Mouse (Mus musculus) brain, embryonic 18.5 days (tissue): Measurements from ENCODE around the gene Fzr1.

Source experiments
- DNase-seq: peaks from one replicate; pipeline ENCODE4 v3.0.0-alpha.2; 2012; ENCODE audit warnings: low read depth, low spot score

Fzr1 gene

DNA sequence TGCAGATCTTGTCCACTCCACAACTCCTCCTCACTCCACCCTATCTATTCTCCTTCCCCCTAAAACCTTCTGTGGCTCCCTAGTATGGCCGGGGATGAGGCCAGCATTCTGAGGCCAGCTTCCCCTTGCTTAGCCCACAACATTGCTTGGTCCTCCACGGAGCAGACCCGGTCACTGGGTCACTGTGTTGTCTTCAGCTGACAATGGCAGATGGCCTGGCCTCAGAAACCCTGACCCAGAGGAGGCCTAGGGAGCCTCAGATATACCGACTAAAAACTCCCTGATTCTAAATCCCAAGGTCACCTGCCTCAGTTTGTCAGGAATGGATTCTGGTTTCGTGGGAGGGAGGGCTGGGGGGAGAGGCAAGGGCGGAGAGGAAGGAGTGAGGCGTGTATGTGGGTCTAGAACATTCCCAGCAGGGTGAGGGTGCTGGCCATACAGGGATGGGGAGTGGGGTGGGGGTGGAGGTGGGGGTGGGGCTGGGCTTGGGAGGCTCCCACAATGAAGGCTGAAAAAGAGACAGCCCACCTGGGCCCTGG lies 24.0 kb upstream of the Fzr1 start:
- DNase-seq: no peak

DNA sequence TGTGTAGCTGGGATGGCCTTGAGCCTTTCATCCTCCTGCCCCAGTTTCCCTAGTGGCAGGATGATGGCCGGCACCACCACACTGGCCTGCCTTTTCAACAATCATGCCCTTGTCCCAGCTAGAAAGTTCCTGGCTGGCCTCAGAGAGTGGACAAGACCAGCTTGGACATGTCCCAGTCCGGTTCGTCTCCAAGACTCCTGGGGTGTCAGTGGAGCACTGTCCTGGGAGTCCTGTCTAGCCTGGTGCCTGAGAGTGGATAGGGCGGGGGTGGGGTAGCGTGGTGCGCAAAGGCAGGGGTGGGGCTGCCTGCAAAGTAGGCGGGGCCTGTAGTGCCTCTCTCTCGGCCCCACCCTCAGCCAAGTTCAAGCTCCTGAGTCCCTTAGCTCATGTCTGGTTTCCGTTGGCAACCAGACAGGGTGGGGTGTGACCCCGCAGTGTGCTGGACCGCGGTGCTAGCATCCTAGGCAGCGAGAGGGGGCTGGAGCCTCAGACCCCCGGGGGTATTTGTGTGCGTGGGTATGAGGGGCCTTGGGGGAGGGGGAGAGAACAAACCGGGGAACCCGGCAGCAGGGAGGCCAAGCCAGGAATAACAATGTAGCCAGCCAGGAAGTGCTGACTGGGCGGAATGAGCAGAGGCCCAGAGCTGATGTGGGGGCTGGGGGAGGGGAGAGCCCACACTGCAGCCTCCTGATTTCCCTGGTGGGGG lies 23.4 kb upstream of the Fzr1 start:
- no peak for DNase-seq

DNA sequence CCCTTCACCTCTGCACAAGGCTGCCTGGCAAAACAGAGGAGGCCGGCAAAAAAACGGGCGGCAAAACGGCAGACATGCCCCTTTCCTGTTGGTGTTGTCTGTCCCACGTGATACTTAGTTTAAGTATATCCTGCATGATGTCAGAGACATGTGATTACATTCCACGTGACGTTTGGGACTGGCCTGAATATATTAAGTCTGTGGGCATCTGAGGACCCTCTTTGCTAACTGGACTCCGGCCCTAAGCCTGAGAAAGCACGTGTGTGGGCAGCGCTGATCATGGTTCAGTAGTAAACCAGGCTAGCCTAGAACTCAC lies 22.8 kb upstream of the Fzr1 start:
- DNase-seq: no peak

DNA sequence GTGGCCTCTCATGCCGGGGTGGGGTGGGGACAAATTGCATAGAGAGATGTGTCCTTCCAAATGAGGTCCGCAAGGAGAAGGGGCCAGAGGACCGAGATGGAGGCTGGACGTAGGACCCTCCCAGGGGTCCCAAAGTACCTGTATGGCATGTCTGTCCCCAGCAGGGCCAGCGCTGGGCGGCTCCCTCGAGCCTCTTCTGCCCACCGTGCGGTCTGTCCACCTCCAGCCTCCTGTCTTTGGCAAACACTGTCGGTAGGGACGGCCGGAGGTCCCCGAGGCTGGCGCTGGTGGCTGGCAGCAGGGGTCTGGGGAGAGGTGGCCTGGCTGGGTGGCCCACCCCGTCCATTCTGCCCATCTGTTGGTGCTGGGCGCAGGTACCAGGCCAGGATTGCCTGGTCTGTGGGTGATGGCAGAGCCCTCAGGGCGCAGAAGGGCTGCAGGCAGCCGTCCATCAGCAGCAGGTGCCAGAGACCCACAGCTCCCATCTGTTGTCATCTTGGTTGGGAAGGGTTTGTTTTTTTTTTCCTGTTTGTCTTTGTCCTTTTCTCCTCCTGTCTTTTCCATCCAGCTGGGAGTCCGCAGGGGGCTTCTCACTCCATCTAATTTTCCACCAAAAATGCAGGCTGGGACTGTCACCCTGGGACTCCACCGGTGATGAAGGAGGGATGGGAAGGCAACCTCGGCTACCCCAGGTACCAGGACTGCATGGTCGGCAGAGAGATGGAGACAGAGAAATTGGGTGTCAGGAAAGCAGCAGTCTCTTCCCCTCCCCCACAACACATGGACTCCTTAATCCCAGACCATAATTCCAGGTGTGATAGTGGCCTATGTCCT lies 22.3 kb upstream of the Fzr1 start:
- DNase-seq: no peak

DNA sequence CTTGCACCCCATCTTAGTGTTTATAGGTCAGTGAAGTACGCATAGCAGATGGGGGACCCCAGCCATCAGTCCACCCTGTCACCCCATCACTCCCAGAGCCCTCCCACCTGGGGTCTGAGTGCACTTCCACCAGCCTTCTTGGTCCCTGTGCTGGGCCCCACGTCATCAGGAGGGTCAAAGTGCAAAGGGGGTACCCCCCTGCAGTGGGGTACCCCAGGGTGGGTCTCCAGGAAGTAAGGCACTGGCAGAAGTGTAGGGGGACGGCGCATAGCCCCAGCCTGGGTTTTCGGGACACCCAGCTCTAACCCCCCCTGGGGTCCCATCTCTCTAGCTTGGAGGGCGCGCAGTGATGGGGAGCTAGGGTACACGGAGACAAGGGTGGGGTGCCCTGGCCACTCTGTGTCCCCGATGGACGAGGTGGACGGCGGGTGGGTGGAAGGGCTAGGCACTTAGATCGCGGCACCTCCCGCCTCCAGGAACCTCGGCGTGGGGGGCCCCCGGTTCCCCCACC lies 21.5 kb upstream of the Fzr1 start:
- no peak for DNase-seq

DNA sequence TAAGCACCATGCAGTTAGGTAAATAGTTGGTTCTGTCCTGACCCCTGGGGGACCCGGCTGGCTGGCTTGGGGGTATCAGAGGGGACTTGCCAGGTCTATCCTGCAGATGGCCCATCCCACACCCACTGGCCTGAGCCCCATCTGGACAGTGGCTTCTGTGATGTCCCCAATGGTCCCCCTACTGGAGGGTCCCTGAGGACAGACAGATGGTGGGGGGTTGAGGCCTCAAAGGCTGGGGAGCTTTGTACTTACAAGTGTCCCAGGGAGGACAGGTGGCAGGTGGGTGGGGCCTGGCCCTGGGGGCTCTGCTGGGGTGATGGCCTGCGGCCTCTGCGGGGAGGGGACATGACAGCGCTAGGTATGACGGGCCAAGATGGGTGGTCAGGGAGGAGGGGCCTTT lies 21.0 kb upstream of the Fzr1 start:
- no peak for DNase-seq

DNA sequence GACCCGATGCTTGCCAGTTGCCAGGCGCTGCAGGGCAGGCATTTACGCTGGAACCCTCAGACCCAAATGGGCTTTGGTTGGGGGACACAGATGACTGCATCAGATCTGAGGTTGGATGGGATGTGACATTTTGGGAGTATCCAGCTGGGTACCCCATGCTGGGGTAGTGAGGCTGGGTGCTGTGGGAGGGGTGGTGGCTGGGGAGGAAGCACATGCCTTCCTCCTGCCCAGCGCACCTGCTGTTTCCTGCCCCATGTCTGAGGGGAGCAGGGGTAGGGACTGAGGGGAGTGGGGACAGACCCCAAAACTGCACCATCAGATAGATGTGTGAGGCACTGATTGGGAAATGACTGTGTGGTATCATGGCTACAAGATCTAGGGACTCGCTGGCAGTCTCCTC lies 18.4 kb upstream of the Fzr1 start:
- no peak for DNase-seq

DNA sequence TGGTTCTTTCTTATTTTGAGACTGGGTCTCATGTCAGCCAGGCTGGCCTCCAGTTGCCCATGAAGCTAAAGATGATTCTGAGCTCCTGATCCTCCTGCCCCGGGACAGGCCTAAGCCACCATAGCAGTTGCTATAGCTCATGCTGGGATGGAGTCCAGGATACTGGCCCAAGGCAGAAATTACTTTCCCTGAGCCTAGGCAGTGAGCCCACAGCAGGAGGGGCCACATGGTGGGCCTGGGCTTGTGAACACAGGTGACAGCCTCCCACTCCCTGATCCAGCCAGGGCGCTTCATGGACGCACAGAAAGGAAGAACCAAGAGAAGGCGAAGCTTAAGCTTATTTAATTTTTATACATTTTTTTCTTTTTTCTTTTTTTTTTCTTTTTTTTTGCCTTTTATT lies 17.5 kb upstream of the Fzr1 start:
- no peak for DNase-seq

DNA sequence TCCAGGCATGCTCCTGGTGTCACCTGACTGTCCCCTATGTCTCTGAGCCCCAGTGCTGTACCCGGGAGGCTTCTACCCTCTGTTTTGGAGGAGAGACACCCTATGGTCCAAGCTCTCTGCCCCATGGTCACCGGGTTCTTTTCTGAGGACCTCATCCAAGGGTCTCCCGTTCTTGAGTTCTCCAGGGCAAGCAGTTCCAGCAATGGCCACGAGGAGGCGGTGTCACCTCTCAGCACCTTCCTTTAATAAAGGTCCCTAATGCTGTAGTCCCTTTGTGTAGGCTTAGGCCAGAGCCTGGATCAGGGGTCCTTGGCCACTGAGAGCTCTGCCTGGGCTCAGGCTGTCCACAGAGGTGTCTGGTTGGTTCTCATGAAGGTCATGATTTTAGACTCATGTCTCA lies 16.8 kb upstream of the Fzr1 start:
- DNase-seq: no peak

DNA sequence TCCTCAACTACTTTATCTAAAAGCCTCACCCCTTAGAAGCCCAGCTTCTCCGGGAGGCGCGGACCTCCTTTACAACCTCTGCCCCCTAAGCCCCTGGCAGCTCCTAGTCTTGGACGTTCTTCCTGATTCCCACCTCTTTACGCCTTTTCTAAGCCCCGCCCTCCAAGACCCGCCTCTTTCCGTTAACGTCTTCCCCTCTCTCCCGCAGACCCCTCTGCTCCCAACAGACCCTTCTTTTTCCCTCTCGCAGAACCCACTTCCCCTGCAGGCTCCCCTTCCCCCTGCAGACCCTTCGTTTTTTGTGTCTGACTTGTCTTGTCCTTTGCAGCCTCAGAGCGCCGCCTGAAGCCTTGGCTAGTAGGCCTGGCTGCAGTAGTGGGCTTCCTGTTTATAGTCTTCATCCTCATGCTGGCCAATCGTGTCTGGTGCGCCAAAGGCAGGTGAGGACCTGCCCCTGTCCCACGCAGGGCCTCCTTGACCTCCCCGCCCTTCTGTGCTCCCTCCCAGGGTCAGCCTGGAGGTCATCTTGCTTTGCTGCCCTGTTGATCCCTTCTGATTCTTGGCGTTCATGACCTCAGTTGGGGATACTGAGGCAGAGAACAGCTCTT lies 15.2 kb upstream of the Fzr1 start:
- DNase-seq: no peak

DNA sequence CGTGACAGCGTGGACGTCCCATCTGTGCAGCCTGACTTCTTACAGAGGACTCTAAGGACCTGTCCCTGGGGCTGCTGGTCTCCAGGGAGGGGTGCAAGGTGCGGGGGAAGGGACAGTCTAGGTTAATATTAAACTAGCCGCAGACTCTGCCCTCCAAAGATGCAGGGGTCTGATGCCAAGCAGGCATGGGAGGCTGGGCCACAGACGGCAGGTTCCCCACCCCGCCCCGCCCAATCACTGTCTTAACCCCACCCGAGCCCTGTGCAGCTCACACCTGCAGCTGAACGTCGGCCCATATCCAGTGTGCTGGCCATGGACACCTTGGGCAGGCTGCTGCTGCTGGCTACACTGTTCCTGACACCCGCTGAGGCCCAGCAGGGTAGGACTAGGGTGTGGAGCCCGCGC lies 14.5 kb upstream of the Fzr1 start, which contains the start of gene Smim24:
Smim24 (plus strand) TSS at position 271 of the 405 bp plus-strand sequence.
- DNase-seq: no peak

DNA sequence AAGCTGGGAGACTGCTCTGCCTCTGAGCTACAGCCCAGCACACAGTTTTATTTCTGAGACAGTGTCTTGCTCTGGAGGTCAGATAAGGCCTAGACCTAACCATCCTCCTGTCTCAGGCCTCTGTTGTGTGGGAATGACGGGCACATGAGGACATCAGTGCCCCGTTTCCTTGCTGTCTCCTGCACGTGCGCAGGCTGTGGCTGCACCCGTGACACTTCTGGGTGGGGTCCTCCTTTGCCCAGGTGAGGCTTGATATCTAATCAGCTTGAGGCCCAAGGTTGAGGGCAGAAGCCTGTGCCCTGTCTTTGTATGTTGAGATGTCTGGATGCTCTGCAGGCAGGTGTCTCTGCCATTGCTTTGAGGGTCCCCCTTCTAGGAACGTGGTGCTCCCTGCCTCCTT lies 14.0 kb upstream of the Fzr1 start:
- no peak for DNase-seq

DNA sequence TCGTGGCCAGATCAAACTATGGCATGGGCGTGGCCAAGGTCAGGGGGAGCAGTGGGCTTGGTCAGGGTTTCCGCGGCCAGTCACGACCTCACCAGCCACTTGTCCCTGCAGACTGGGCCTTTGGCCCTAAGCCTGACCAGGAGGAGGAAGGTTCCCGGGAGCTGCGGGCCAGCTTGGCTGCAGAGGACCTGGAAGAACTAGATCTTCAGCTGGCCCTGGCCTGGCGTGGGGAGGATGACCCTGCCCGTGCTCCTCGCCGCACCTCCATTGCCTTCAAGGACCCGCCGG lies 12.3 kb upstream of the Fzr1 start:
- no peak for DNase-seq

DNA sequence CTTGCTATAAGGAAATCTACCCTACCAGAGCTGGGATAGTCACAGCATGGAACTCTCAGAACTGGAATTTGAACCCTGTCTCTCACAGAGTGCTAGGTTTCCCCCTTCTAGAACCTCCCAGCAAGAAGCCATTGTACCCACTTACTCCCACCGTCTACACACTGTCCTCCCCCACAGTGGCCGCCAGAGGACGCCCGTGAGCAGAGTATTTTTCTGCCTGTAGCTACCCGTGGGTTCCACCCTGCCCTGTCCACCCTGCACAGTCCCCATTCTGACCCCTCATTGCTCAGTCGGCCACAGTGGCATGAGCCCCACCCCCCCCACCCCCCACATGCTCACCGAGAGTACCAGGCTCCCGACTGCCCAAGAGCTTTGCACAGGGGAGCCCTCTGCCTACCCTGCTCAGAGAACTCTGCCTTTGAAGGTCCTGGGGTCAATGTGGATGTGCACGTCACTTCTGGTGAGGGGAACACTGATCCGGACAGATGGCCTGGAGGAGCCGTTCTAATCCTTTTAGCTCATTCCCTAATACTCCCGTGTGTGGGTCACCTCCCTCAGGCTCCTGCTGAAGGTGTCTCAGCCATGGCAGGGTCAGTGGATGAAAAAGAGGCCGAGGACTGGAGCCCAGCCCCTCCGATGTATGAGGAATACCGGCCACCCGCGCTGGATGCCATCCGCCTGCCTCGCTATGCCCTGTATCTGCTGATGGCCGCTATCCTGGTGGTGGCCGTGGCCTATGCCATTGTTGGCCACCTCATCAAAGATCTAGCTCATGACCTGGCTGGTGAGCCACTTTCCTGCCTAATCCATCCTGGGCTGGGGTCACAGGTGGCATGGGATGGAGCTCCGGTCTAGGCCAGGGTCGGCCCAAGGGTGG lies 11.7 kb upstream of the Fzr1 start:
- DNase-seq: no peak

DNA sequence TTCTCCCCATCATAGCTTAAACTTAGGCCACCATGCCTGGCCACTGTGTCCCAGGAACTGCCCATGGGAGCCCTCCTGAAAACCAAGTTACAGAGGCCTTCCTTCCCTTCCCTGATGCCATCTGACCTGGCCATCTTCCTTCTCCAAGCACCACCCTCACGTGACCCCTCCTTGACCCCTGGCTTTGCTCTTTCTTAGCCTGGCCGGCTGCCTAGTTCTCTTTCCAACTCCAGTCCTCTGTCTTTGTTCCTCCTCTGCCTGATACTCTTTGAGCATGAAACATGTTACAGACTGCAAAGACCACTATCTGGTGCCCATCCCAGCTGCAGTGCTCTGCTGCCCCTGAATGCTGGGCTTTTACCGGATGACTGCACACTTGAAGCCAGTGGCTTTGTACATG lies 11.1 kb upstream of the Fzr1 start:
- no peak for DNase-seq

DNA sequence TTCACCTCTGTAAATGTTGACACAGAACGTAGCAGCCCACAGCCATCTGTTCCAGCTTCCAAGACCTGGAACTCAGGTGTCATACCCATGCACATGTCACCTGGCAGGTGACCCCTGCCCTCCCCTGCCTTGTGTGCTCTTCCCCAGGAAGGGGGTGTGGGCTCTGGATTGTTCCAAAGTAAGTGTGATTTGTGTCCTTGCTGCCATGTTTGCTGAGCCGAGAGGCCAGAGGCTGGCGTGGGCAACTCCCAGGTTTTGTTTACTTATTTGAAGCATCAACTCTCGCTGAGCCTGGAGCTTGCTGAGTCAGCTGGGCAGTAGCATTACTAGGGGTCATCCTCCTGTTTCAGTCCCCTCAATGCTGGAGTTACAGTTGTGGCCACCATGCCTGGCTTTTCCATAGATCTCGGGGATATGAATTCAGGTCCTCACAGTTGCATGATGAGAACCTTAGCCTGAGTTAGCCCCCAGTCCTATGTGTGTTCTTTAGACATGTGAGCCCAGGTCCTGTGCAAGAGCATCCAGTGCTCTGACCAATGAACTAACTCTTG lies 10.3 kb upstream of the Fzr1 start, which contains the start of gene Gm48552:
Gm48552 (plus strand) TSS at position 501 of the 551 bp plus-strand sequence.
- DNase-seq: no peak

DNA sequence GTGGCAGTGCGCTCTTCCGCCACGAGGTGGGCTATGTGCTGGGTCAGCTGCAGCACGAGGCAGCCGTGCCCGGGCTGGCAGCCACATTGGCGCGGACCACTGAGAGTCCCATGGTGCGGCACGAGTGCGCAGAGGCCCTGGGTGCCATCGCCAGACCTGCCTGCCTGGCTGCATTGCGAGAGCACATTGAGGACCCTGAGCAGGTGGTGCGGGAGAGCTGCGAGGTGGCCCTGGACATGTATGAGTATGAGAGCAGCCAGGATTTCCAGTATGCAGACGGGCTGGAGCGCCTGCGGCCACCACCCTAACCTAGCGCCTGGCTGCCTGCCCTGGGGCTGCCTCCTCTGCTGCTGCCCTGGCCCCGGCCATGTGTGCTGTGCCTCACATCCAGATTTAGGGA lies 9.4 kb upstream of the Fzr1 start:
- no peak for DNase-seq

DNA sequence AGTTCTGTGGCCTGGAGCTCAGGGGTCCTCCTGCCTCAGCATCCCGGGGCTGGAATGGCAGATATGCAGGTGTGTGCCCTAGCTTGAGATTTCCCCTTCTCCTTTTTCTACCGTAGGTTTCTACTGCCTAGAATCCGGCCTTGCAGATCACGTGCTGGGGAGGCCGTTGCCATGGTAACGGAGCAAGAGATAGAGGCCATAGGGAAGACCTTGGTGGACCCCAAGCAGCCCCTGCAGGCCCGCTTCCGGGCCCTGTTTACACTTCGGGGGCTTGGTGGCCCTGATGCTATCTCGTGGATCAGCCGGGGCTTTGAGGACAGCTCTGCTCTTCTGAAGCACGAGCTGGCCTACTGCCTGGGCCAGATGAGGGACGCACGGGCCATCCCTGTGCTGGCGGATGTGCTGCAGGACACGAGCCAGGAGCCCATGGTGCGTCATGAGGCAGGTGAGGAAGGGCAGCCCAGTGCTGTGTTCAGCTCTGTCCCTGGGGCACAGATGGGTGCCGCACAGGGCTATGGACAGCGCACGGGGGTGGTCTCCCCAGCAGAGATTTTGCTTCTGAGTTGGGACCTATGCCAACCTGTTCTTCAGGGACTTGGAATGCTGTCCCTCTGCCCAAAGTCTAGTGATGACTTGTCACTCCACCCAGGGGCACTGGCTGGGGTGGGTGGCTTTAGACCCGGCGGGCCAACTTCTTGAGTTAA lies 7.4 kb upstream of the Fzr1 start:
- no peak for DNase-seq

DNA sequence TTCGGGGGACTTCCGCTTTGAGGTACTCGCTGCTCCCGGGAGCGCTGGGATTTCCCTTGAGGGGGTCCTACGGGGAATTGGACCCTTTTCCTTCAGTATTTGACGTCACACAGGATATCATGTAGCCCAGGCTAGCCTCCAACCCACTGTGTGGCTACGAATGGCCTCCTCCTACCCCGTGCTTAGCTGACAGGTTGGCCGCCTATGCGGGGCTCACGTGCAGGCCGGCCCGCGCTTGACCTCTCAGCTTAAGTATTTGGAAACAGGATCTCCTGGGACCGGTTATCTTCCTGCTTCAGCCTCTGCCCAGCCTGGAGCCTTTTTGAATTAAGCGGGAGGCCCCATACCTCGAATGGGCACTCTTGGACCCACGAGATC lies 6.3 kb upstream of the Fzr1 start:
- DNase-seq: no peak

DNA sequence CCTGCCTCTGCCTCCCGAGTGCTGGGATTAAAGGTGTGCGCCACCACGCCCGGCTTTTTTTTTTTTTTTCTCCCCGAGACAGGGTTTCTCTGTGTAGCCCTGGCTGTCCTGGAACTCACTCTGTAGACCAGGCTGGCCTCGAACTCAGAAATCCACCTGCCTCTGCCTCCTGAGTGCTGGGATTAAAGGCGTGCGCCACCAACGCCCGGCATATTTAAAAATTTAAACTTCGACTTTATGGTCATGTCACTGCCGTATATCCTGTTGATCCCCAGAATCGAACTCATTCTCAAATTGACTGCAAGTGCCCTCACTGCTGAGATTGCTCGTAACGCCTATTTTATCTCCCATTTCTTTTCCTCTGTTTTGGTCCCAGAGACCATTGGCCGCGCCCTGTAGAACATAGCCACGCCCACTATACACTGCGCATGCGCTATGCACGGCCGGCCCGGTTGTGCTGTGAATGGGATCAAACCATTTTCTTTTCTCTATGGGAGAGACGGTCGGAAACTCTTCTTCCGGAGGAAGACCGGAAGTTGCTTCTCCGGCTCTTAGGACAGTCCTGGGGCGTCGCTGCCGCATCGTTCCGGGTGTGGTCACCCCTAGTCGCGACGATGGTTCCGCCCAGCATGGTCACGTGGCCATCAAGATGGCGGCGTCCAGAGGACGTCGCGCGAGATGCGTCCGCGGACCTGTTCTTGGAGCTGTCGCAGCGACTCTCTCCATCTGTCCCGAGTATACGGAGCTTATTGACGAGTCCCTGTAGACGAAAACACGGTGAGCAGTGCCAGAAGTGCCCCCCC lies 5.7 kb upstream of the Fzr1 start, which contains the start of the genes Dohh and Gm48551:
Dohh (plus strand) TSS at position 627 of the 803 bp plus-strand sequence.
Gm48551 (plus strand) TSS at position 665 of the 803 bp plus-strand sequence.
- DNase-seq: peak; percentile 97
